Mouse (Mus musculus) embryo, embryonic 11.5 days (tissue): ENCODE measurements around the gene Inf2.

Experiments
- DNase-seq: peaks from one replicate; pipeline ENCODE4 v3.0.0-alpha.2; 2012; ENCODE audit warnings: low read depth, low spot score

Gene Inf2

DNA sequence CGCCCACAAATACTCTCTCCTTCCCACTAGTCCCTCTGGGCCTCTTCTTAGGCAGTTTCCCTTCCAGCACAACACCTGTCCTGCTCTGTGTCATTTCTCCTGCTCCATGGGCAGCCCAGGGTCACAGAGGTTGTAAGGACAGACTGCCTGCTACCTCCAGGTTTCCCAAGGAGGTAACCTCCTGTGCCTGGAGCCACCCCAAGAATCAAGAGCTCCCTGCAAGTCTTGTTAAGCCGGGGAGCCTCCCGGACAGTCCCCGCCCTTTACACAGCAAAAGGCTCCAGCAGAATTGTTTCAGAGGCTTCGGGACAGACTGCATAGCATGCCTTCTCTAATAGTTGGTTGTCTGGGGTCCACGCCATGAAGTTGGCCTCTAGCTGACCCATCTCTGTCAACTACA lies 37.9 kb downstream of the Inf2 start:
- DNase-seq = no peak

DNA sequence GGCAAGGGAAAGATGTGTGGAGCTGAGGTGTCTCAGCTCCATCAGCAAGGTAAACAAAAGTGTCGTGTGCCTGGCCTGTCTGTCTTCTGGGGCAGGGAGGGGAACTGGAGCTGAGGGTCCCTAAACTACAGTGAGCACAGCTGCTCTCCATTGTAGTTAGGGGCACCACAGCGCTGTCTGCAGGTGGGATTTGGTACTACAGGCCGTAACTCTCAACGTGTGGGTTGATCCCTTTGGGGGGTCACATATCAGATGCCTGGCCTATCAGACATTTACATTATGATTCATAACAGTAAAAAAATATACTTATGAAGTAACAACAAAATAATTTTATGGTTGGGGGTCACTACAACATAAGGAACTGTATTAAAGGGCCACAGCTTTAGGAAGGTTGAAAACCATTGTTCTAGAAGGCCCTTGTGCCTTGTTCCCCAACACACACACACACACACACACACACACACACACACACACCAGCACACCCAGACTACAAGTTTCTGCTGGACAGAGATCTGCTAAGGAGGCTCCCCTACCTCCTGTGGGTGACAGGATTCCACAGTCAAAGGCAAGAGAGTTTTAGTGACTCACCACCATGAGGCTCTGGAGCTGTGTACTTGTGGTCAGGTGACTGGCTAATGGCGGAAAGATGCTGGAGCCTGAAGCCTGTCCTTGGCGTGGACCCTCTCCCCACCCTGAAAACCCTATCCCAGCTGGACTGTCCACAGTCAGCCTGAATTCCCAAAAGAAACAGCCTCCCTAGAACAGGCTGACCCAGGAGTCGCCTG lies 38.7 kb downstream of the Inf2 start:
- no peak for DNase-seq

DNA sequence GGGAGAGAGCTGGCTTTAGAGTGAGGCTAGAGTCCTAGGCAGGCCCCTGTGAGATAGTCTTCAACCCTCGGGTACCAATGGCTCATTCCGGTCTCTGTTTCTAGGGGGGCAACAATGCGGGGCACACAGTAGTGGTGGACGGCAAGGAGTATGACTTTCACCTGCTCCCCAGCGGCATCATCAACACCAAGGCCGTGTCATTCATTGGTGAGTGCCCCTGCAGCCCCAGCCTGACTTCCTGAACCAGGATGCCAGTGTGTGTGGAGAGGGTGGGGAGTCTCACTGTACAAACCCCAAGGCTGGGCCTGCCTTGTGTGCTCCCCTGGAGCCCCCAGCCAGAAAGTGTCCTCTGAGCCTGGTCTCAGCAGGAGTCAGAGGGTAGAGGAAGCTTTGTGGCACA lies 39.6 kb downstream of the Inf2 start:
- DNase-seq = no peak

DNA sequence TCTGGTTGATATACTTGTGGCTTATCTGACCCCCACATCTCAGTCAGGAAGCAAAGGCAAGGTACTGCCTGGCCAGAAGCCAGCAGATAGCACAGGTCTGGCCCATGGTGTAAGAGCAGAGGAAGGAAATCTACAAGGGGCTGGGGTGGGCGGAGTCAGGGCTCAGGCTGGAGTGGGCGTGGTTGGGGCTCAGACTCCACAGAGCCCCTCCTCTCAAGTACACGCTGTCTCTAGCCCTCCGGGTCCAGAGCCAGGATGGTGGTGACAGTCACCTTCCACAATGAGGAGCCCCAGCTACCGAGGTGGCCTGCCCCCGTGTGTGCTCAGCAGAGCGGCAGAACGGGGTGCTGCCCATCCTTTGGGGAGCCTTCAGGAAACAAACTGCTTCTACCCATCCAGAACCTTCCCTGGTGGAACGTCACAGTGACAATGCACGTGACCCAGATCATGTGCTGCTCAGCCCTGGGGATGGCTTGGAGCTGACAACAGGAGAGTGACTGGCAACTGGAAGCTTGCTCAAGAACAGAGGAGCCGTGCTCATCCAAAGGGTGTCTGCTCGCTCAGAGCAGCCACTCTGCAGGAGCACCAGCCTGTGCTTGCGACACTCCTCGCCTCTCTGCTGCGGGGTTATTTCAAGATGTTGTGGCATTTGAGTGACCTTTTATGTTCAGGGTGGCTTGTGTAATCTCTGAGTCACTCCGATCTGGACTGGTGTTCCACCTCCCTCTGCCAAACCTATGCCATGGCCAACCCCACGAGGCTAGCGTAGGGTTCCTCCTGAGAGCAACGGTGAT lies 40.5 kb downstream of the Inf2 start:
- DNase-seq = no peak

DNA sequence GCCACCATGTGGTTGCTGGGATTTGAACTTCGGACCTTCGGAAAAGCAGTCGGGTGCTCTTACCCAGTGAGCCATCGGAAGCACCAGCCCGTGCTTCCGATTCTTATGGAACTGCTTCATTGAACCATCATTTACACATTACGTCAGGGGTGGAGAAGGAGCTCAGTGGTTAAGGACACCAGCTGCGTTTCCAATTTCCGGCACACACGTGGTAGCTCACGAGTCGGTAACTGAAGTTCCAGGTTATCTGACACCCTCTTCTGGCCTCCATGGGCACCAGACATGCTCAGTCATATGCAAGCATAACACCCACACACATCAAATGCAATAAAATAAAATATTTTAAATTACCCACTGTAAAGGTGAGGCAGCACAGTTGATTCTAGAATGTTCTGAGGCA lies 41.4 kb downstream of the Inf2 start:
- no peak for DNase-seq

DNA sequence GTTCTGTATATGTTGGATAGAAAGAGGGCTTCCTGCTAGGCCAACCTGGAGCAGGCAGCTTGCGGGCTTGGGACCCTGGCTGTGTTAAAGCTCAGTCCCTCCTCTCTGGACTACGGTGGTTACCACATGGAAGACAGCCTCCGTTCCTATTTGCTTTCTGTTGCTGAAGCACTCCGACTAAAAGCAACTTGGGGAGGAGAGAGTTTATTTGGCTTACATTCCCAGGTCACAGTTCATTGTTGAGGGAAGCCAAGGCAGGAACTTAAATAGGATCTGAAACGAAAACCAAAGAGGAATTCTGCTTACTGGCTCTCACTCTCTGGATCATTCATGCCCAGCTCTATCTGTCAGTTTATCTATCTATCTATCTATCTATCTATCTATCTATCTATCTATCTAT lies 42.2 kb downstream of the Inf2 start:
- no peak for DNase-seq

DNA sequence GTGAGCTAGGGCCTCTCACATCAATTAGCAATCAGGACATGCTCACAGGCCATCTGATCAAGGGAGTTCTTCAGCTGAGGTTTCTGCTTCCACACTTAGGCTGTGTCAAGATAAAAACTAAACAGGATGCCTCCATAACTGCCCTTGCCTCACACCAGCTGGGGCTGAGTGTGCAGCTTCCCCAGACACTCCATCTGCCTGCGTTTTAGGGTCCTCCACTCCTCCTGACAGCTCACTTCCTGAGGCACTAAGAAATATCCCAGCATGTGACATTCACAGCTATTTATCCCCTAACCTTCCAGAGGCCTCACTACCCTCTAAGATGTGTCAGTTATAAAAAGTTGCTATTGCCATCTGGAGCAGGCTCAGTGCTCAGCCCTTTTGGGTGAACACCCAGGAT lies 42.9 kb downstream of the Inf2 start:
- no peak for DNase-seq

DNA sequence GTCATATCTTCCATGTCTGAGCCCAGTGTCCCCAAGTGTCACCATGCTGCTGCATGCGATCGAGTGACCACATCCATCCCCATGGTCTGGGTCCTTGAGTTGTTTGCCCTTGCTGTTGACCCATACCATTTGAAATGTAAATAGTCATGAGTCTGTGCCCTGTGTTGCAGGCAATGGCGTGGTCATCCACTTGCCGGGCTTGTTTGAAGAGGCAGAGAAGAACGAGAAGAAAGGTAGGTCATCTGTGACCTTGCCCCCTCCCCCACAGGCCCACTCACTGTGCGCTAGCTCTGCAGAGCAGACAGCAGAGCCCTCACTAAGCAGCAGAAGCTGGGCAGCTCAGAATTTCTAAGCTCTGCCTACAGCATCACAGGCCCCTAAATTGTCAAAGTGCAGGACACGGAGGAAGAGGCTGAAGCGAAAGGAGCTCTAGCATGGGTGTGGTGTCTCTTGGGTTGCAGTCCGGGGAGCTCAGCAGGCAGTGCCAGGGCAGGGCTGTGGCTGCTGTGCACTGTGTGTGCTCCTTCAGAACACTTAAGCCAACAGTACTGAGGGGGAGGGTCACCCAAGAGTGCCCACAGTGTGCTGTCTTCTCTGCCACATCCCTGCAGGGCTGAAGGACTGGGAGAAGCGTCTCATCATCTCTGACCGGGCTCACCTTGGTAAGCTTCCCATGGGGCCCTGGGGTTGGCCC lies 43.6 kb downstream of the Inf2 start:
- DNase-seq = no peak

DNA sequence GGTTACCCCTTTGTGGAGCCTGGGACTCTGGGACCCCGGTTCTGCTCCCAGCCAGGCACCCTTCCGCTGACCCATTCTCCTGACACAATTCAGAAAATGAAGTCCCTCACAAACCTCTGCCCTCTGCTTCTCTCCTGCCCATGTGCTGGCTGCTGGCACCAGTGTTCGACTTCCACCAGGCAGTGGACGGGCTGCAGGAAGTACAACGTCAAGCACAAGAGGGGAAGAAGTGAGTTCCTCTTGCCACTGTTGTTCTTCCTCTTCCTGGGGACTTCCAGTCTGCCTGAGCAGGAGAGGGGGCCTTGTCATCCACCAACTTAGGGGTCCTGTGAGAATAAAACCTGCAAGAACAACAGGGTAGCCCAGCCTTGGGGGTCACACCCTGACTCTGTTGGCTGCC lies 44.3 kb downstream of the Inf2 start:
- DNase-seq = no peak

DNA sequence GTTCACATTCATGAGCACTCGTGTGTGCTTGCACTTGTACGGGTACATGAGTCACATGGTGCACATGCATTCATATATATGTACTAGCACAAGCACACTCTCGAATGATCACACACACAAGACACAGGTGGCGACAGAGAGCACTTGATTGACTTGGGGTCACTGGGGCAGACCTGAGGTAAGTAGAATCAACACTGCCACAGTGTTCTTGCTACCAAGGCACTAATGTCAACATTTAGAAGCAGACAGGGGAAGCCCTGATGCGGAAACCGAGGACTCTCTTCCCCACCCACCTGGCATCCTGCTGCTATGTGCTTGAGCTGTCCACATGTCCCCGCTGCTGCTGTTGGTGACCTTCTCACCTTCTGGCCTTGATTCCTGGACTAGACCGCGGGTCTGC lies 45.1 kb downstream of the Inf2 start:
- DNase-seq = no peak

DNA sequence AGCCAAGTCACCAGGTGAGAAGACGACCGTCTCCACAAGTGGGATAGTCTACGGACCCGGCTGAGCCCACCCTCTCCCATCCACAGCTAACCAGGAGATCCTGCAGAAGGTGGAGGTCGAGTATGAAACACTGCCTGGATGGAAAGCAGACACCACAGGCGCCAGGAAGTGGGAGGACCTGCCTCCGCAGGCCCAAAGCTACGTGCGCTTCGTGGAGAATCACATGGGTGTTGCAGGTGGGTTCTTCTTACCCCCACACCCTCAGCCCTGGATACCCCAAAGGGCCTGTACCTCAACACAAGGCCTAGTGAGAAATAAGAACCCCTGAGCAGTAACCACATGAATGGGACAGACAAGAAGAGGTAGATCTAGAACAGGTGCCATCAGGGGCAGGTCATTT lies 50.9 kb downstream of the Inf2 start:
- DNase-seq = no peak

DNA sequence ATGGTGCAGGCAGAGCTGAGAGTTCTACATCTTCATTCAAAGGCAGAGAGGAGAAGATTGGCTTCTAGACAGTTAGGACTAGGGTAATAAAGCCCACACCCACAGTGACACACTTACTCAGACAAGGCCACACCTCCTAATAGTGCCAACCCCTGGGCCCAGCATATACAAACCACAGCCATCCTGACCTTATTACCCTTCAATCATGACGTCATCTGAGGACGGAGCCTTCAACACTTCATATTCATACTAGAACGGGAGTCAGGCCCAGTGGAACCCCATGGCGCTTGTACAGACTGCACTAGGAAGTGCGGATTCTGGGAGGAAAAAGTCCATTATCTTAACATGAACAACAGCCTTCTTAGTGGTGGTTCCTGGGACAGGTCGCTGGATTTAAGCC lies 54.5 kb downstream of the Inf2 start:
- DNase-seq = no peak

DNA sequence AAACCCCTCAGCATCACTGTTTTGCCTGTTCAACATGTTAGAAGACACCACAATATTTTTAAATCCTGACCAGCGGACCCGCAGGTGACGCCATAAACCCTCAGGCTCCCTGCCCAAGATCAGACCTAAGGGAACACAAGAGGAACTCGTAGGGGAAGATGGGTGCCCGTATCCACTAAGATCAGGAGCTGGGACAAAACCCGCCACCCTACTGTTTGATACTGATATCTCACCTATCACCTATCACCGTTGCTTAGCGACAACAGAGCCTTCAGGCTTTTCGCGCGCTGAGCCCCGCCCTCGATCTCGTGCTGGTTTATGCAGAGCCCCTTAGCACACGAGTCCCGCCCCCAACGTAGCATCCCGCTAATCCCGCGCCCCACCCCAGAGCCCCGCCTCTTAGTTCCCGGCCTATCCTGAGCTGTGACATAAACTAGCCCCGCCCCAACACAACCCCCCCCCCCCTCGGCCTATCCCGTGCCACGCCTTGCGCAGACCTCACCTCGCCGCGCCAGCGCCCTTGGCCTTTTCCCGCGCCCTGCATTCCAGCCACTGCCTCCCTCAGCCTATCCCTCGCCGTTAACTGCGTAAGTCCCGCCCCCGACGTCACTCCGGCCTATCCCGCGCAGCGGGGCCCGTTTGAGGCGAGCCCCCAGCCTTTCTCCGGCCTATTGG lies 55.7 kb downstream of the Inf2 start, which contains the start of gene Siva1:
Gene Siva1 (plus strand): TSS at position 500 of the 675 bp plus-strand sequence.
- peak; percentile 97 for DNase-seq

DNA sequence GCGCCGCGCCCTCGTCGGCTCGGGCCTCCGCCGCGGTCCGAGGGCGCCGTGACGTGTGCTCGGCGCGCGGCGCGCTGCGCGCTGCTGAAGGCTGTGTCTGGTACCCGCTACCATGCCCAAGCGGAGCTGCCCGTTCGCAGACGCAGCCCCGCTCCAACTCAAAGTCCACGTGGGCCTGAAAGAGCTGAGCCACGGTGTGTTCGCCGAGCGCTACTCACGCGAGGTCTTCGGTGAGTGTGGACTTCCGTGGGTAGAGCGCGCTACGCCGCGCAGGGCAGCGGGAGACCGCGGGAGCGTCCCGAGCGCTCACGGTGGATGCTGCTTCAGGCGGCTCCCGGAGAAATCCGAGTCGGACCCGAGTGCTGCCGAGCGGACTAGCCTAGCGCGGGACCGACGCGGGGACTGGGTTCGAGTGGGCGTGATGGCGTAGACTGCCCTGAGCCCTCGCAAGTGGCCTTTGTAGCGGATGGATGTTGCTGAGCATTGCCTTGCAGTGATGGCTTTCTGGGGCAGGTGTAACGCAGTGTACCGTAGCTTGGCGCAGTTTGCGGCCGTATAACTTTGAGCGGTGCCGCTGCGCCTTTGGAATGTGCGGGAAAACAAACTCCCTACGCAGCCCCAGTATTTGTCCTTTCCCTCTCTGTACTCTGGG lies 56.4 kb downstream of the Inf2 start:
- no peak for DNase-seq

DNA sequence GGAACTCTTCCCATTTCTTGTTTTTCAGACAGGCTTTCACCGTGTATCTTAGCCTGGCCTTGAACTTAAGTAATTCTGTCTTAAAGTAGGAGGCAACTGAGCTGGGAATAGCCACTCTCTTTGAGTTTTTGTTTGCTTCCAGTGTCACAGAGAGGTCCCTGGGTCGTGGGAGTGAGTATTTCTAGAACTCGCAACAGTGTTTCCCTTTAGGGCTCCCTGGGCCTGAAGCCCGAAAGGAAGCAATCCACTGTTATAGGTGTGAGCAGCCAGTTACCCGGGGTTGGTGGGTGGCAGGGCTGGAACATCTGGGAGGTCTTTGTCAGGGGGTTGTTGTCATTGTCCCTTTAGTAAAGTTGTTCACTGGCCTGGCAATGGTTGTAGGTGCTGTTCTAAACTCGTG lies 57.6 kb downstream of the Inf2 start:
- DNase-seq = no peak

DNA sequence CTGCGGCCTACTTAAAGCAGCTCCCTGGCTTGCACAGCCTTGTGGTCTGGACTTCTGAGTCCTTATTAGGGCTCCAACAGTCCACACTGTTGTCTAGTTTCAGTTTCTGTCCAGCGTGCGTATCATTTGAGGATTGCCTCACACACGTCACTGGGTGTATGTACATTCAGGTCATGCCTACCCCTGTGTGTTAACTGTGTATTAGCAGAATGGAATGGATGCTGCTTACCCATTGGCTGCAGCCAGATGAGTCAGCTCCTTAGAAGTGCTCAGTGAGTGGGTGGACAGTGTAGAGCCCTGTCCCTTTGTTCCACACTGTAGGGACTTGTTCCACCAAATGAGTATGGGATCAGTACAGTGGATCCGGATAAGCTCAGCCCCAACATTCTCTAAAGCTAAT lies 59.5 kb downstream of the Inf2 start:
- DNase-seq = no peak

DNA sequence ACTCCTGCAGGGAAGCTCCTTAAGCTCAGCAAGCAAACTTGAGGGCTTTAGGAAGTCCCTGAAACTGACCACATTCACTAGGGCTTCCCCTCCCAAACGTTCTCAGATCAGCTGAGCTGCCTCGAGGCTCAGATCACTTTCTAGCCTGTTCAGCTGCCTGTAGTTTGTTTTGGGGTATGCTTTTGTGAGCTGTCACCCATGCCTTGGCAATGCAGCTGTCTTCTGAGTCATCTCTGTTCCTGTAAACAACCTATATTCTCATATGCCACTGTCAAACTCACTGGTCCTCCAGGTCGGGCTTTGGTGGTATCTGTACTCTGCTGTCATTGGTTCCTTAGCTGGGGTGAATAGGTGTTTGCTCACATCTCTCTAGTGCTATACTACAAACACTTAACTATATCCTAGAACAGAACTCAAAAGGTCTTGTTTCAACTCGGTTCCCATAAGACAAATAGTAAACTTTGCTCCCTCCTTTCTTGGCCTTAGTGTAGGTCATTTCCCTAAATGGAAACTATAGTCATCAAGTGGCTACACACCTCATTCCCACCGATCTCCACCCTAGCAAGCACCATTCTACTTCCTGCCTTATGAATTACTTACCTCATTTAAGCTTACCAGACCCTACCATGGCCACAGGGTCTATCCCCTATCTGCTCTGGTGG lies 63.3 kb downstream of the Inf2 start:
- no peak for DNase-seq

DNA sequence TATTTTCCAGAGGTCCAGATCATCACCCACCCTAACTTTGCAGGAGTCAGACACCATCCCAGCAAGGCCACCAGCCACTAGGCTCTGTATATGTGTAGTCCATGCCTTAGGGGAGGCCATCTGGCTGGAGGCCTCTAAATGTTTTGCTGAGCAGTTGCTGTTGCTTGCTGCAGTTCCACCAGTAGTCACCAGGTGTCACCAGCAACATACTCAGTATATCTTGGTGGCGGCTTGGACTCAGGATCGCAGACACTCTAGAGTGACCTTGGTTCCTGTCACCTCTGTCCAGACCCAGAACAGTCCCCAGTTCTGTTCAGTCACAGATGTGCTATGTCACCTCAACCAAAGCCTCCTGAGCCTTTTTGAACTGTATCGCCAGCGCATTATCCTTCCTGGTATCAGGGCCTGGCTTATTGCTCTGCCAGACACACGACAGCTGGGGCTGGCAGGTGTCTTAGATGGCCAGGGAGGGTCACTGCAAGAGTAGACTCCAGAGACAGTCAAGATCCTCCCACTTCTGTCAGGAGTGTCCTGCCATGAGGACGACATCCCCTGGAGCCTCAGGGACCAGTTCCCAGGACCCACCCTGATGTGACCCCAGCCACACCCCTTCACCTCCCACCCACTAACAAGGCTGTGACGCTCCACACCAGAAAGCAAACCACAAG lies 64.7 kb downstream of the Inf2 start:
- DNase-seq = peak; percentile 73

DNA sequence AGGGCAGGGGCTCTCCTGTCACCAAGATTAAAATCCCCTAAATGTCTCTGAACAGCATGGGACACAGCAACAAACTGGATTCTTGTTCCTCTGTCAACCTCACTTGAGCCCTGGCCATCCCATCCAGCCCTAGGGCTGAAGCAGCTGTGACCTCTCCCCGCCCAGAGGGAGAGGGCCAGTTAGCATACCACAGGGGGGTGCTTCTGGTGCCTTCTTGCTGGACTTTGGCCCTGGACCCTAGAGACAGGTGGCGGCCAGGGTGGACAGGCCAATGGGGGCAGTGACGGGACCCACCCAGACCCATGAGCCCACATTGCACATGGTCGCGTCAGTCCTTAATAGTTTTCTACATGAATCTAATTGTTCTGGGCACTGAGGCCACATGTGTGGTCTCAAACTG lies 65.5 kb downstream of the Inf2 start:
- DNase-seq = no peak

DNA sequence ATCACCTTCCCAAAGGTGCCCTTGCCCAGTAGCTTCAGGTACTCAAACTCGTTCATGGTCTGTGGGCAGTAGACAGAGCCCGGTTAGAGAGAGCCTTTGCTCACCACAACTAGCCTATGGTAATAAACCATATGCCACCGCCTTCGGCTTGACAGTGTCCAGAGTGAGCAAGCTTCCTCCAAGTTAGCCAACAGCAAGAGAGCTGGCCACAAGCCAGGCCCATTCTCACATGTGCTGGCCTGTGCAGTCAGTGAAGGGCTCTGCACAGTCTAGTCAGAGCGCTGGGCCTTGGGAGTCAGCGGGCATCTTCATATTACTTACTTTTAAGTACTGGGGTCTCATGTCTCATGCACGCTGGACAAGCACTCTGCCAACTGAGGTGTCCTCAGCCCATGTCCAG lies 70.0 kb downstream of the Inf2 start:
- no peak for DNase-seq
